Mouse (Mus musculus) spleen, postnatal 36 days (tissue): ENCODE measurements at regions not wholly inside any gene's neighbourhood (a gene's known extent, or its start where the extent isn't known, plus 50 kb on each side); places are given as distances from the start of the nearest gene placed in this dataset.

Experiments used
- DNase-seq, 2 experiments: peaks; one replicate each; pipeline ENCODE4 v3.0.0; 2022; ENCODE audit warnings: low spot score in 2 of 2, mixed read lengths in 1 of 2

DNA sequence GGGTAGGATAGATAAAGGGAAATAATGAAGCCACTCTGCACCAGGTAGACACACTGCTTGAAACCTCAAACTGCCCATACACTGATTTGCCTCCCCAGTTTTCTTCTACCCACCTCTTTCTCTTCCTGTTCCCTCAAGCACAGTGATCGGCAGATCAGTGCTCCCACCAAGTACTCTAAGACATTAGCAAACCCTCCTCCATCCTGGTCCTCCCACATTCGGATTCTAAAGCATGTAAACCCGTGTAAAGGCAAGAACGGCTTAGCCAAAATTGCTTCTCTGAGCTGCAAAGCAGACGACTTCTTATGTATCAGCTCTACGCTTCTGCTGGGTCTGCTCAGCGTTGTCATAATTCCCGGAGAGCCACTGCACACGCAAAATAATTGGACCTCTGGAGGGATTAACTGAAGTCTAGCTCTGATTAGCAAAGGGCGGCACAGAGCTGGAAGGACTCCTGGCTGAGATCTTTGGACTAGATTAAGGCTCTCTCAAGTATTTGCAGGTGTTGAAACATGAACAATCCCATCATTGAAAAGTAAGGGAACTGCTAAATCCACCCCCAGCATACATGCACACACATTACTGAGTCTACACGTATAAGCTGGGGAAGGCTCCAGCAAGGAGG lies 67.2 kb downstream of the Mtx3 start:
- no peak for DNase-seq

DNA sequence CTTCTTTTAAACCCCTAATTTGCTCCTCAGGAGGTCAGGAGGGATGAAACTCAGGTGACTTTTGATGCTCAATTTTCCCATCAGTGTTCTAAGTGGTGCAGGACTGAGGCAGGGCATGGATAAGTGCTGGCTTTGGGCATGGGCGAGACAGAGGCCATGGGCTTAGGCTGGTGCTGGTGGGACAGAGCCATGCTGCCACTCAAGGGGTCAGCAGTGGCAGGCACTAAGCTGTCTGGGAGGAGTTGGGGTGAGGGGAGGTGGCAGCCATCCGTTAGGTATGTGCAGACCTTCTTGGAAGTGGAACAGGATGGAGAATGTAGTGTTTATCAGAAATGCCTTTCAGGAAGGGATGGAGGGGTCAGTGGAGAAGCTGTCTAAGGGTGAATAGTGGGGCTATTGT lies 68.1 kb downstream of the Mtx3 start:
- no peak for DNase-seq

DNA sequence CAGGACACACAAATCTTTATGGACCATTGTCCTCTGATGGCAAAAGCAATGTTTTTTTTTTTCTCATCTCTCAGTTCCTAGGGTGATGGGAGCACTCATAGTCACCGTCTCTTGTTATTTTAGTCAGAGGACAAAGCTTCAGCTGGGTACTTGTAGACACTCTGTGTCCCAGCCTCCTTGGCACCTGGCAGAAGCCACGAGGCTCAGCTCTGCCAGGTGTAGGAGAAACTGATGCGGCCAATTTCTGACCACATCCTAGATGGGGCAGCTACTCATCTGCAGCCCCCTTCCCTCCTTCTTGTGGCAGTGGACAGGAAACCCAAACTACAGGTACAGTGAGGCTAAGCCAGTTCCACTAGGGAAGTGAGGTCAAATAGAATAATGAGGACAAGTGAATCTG lies 70.1 kb downstream of the Mtx3 start:
- no peak for DNase-seq

DNA sequence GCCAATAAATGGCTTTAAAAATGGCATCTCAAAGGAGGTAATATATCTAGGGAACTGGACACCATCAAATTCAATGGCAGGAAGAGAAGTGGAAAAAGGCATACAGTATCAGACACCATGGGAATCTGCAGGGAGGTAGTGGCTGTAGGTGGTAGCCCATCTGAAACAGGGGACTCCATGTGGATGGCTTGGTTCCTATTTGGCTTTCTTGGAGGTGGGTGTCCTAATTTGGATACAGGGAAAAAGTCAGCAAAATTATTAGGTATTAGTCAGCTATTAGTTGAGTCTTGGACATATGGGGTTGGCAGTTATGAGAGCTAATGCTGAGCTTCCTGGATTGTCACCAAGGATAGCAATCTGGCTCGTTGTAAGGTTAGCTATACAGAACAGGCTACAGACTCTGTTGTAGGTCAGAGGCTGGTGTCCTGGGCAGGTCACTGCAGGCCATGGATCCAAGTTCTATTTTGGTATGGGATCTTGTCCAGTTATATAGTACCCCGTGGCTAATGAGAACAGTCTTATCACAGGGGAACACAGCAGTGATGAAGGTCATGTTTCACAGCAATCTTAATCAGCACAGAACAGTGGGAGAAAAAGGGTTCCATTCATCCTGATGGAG lies 70.8 kb downstream of the Mtx3 start:
- DNase-seq, result no peak

DNA sequence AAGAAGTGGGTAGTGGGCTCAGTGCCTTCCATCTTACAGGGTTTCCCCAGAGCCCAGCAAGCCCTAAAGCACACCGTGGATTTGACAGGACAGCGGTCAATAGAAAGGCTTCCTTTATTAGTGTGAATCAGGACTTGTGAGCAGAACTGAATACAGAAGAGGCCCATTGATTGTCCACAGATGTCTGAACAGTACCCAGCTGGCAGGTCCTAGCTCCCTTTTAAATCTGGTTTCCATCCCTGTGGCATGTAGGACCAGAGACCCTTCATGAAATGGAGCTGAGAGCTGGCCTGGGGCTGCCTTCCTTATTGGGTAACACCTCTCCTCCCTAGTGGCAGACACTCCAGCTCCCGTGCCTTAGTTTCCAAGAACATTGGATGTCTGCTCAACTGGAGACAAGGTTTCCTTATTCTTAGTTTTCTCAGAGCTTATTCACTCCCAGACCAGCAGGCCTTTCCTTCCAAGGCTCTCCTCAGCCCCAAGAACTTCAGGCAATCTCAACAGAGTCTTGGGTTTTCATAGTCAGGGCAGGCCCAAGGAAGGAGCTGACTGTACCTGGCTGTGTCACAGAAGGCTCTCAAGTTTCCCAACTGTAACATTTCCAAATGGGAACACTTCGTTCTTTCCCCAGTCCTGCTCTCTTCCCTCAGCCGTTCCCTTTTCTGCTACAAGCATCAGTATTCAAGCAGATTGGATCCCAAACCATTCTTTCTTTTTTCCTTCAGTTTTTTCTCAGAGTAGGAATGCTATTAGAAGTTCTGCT lies 71.6 kb downstream of the Mtx3 start:
- DNase-seq, result no peak

DNA sequence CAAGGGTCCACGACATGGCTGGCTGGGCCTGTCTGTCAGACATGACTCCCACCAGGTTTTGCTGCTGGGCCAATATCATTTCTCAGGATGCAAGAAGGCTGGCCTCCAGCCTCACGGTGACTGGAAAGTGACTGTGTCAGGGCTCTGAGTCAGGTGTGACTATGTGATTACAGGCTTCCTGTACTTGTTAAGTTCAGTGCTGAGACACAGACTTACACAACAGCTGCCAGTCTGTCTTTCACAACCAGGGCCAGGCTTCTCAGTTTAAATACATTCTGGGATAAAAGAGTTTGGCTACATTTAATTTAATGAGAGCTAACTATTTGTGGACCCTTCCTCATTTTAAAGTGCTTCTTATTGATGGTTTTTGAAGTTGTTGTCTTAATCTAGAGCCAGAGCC lies 75.3 kb downstream of the Mtx3 start:
- DNase-seq, result no peak

DNA sequence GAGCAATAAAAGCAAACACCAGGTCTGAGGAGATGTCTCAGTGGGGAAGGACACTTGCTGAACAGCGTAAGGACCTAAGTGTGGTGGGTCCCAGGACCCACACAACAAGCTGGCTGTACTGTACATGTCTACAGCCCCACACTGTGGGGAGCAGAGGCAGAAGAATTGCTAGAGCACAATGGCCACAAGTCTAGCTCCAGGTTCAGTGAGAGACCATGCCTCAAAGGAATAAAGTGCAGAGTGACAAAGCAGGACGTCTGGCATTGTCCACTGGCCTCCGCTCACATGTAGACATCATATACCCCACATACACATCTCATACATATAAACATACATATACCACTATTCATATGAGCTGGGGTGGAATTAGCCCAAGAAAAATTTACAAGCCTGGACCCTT lies 77.4 kb downstream of the Mtx3 start:
- DNase-seq, result no peak

DNA sequence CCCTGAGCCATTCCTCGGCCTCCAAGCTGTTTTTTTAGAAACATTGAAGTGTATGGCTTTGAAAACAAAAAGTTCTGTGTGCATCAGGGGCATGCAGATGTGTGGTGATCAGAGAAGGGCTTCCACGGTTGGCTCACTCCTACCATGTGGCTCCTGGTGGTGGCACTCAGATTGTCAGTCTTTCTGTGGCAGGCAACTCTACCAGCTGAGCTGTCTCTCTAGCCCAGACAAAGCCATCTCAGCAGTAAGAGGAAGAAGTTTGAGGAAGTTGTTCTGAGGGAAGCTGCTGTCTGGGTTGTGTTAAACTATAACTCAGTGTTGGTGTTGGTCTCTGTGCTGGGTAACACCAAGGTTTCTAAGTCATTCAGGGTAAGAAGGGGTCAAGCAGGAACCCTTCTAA lies 78.9 kb downstream of the Mtx3 start:
- DNase-seq, result peak; percentile 57 to 64

DNA sequence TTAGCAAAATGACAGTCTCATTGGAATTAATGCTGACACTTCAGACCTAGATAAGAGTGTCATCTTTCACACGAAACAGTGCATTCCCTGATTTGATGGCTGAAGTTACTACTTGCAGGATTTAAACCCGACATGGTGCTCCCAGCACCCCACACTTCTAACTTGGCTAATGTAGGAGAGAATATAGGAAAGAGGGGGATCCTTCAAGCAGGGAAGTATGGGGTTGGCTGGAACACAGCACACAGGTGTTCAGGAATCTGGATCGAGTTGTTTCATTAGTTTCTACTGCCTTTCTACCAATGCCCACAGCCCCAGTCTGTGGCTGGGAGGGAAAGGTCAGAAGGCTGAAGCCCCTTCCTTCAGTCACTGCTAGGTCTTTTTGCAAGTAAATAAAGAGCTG lies 79.5 kb downstream of the Mtx3 start:
- no peak for DNase-seq

DNA sequence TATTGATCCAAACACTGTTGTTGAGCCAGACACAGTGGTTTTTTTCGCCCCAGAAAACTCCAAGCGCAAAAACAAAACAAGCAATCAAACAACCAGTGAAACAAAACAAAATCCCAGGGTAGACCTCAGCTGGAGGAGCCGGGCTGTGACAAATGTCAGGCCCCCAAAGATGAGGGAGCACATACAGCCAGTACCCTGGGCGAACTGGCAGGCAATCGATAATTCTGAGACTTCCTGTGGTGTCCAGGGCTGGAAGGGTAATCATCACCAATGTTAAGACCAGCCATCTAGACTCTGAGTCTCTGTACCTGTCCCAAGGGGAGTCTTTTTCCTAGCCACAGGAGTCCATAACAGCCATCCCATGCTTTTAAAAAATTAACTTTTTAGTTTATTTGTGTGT lies 80.6 kb downstream of the Mtx3 start:
- no peak for DNase-seq

DNA sequence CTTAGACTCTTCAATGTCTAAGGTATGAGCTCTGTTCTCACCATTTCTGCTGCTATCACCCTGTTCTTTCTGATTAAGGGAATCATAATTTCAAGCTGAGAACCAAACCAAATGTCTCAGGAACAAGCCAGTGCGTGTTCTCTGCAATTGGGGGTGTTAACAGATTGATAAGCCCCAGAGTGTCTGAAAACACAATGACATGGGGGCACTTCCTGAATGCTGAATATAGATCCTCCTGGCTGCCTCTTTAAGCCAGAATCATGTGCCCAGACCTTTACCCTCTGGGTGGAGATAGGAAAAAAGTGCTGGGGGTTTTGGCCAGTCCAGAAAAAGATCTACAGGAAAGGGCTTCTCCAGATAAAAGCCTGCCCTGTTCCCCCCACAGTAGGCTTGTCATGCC lies 84.0 kb downstream of the Mtx3 start:
- DNase-seq, result no peak

DNA sequence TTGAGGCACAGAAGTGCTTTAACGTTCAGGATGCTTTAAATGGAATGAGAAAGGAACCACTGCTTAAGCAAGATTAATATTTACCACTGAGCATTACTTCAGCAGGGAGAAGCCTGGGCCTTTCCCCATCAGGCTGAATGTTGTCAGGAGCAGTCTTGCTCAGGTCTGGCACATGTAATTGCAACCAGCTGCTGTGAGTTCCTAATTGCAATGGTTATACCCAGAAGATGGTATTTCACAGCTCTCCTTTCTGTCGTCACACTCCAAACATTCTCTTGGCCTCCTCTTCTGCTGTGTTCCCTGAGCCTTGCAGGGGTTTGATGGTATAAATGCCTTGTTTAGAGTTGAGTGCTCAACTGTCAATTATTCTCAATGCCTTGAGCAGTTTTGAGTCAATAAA lies 87.1 kb downstream of the Mtx3 start:
- DNase-seq, result no peak

DNA sequence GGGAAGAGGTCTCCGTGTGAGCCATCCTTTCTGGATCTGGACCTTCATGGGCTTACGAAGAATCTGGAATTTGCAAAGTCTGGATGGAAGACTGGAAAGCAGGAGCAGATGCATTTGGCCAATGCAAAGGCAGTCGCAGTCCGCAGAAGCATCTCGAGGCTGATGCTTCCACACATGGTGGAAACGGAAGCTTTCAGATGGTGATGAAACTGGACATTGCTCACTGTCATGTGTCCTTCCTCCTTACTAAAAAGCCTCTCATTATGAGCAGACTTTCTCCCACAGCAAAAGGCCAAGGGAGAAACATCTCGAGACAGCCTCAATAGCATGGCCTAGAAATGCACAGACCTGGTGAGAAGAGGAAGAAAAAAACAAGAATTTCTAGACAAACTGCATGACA lies 94.5 kb downstream of the Mtx3 start:
- DNase-seq, result no peak

DNA sequence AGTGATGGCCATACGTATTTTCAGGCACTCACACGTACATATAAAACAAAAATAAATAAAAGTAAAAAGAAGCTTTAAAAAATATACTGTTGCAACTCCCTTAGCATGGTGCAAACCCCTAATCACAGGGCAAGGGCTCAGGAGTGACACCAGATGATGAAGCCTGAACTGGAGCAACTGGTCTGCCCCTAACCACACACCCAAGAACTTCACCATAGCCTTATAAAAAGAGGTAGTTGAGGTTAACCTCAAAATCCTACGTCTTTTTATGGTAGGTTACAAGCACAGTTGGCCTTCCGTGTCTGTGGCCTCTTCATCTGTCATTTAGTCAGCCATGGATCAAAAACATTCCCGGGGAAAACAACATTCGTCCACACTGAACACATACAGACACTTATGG lies 96.0 kb downstream of the Mtx3 start:
- peak; percentile 15 to 23 for DNase-seq

DNA sequence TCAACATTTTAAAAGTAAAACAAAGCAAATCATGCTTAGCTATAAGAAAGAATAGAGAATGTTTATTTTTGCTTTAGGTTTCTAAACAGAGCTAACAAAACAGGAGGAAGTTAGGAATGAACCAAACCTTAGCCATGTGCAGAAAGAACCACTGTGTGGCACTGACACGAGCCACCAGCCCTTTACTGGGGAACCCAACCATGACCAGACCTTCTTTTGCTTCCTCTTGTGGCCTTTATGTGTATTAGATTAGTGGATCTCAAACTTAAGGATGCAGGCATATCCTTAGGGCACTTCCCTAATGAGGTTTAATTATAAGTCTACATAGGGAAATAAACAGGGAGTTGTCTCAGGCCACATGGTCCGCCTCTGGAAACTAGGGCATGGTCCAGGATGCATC lies 104.0 kb downstream of the Mtx3 start:
- DNase-seq, result peak; percentile 14 to 26

DNA sequence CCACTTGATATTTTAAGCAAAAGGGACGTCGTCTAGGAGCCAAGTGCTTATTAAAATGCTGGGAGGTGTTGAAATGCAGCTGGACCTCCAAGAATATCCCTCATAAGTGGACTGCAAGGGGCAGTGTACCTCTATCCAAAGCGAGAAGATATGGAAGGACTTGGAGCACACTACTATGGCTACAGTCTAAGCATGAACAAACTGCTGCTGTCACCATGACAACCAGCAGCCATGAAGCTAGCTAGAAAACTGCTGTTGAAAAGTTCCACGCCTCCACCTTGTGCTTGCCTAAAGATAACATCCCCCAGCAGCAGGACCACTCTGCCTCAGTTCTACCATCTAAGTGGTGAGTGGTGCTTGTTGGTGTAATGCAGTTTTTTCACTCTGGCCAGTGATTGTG lies 115.5 kb downstream of the Mtx3 start:
- no peak for DNase-seq

DNA sequence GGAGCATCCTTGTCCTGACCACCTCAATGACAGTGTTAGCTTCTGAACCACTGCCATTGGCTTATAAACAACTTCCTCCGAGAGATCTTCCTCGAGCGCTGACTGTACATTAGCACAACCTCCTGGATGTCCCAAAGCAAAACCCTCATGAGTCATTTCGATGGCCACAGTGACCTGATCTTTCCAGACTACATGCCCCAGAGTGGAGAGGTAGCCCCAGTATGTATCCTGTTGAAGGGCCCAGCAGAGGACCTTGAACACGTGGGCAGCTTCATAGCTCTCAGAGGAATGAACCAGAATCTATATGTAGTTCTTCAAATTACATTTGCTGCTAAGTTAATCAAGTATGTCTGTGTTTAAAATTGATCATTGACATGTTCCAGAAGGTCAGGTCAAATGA lies 118.1 kb downstream of the Mtx3 start:
- no peak for DNase-seq

DNA sequence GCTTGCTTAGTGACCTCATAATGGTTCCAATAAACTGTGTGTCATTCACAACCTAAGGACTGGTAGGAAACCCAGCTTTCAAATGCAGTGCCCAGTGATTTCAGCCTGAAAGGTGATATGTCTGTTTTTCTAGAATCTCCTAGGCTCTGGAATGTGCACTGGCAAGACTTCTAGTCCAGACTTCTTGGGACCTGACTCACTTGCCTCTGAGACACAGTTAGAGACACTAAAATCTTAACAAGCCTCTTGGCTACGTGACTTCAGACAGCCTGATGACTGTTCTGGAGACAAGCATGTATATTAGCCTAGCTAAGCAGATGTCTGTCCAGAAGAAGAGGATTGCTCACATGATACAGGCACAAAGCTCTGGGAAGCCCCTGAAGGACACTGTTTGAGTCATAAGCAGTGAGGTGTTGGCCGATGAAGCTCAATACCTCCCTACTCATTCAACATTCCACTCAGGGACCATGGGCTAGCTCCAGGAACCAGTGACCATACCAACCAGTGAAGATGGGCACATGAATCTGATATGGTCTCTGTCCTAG lies 118.9 kb downstream of the Mtx3 start:
- no peak for DNase-seq

DNA sequence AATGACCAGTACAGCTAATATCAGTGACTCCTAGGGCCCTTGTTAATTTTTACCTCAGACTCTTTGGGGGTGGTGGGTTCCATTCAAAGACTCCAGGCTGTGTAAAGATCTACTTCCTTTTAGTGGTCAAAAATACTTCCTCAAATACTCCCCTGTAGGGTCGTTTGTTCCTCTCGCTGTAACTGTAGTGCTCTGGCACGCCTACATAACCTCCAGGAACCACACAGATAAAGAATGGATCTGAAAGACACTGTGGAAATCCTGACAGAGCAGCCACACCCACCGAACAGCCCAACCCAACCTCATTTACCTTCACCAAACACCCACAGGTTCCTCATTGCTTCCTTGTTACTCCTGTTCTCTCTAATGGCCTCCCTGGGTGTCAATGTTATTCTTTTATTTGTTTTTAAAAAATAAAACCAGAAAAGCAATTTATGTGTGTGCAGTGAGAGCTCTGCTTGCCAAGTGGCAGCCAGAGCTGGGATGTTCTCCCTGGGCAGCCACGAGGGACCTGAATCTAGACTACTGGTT lies 119.7 kb downstream of the Mtx3 start:
- no peak for DNase-seq

DNA sequence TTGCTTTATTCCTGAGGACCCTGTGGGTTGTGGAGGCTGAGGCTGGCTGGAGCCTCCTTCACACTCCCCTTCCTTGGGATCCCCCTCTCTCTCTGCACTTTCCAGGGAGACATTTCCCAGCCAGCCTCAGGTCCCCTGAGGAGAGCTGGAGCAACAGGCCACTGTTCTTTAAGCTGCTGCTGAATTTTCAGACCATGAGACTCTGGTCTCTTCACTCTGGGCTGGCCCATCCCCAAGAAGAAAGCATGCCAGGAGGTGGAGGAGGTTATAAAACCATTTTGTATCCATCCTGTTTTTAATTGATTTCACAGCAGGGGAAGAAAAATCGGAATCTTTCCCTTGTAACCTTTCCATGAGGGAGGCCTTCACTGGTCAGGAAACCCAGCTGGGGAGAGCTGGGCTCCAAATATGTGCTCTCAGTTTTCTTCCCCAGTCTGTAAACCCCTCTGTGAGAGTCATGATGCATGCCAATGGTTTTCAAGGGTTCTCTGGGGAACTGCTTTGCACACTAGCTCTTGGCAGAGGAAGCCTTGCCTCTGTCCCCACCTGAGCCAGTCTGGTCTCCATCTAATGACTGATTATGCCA lies 122.6 kb downstream of the Mtx3 start:
- DNase-seq, result no peak

DNA sequence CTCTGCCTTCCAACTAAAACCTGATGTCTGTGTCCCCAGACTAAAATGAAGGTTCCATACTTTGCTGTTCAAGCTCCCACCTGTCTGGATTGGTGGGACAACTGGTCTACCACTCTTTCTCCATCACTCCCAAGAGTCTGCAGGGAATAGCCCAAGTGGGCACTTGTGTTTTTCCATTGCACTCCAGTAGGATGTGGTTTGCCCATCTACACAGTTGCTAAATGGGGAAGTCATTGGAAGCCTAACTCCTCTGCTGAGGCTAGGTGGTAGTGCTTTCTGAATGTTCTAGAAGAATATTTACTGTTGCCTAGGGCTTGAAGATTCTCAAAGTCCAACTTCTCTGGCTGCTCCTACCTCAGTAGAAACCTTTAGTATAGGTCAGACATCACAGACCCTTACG lies 125.0 kb downstream of the Mtx3 start:
- DNase-seq, result no peak

DNA sequence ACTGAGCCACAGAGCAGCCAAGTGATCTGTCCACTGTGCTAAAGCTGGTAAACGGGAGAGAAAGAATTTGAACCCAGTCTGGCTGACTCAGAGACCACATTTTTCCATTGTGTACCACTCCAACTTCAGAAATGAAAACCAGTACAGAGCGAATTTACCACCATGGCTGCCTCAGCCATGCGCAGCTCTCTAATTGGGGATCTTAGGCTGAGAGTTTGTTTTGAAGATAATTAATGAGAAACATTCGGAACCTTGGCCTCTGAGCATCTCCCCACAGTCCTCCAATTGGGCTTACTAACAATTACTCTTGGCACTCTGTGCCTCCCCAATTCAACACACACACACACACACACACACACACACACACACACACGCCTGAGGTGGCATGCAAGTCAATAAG lies 128.3 kb downstream of the Mtx3 start:
- no peak for DNase-seq
